Comparison of ENCODE assay signal across 7 mouse cellular contexts in the genomic region with DNA sequence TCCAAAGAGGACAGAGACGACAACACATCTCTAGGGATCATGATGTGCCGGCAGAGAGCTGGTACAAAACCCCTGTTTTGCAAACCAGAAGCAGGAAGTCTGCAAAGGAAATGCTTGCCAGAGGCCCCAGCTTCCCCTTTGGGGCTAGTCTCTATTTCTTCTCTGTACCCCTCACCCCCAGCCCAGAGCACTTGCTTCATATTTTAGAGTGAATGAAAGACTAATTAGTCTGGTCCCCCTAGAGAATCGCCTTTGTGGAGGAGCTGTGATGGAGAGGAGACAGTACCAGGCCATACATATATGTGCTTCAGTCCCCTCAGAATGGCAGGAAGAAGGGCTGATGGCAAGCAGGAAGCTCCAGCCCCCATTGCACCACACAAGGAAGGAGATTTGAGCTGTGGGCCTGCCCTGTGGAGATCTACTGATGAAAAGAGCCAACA. TPM values are rescaled to one million over a fixed set of nuclear protein-coding genes. Genes with fewer than 3 reads are reported as not detected.
A peak's percentile ranks its signal among the peaks of the same experiment; 100 is the strongest.
DNase-seq lines count a peak whose midpoint lies in the region; ATAC-seq and TF ChIP-seq lines count a peak whose summit lies in the region.

No protein-coding gene starts in this region.

- no peak for TF ChIP-seq CTCF in bone marrow, adult 2 months (IDR thresholded peaks at IDR 0.05; ENCODE audit: control insufficient read depth, insufficient read depth, low read length)

- H3K27me3 ChIP-seq in liver, embryonic 12.5 days (replicated peaks) = 0 out of 2 replicates have a peak, but pooled peaks cover 4% of the 10 kb centered on the region
- no peaks in the 10 kb centered on the region for H3K27me3 ChIP-seq in liver, embryonic 13.5 days
- no peaks in the 10 kb centered on the region for H3K27me3 ChIP-seq in stomach, embryonic 16.5 days (ENCODE audit: control insufficient read depth, insufficient read depth, low read length)

- no peak overlapping the region for H3K9ac ChIP-seq in liver, embryonic 12.5 days
- H3K9ac ChIP-seq in liver, embryonic 13.5 days = no peak overlapping the region
- no peak overlapping the region for H3K9ac ChIP-seq in stomach, embryonic 16.5 days (ENCODE audit: low read length)

- ATAC-seq in liver, embryonic 12.5 days = no peak
- no peak; the same call in 1 of the 2 replicates for ATAC-seq in liver, embryonic 13.5 days (ENCODE audit: low read depth)
- ATAC-seq in stomach, embryonic 16.5 days (ENCODE audit: insufficient read depth, low FRiP score) = 0 out of 2 replicates have a peak, but pooled peaks have one; percentile 19

- WGBS in liver, embryonic 12.5 days (ENCODE audit: insufficient replicate concordance) = 23% methylated on average over 3 of the region's 3 CpGs
- WGBS in bone marrow, adult 2 months = 4% methylated on average over 3 of the region's 3 CpGs
- 25% methylated on average over 3 of the region's 3 CpGs for WGBS in liver, embryonic 13.5 days (ENCODE audit: insufficient replicate concordance)
- 71% methylated on average over 3 of the region's 3 CpGs for WGBS in stomach, embryonic 16.5 days

- DNase-seq in liver = peak; percentile 12
- DNase-seq in liver, embryonic 13.5 days = no peak
- DNase-seq in testis, postnatal 10 days (ENCODE audit: low spot score) = no peak
- DNase-seq in cerebellum, adult 8-10 months = no peak

- no peak overlapping the region for H3K27ac ChIP-seq in liver, embryonic 12.5 days
- peak overlapping the region; percentile 83 for H3K27ac ChIP-seq in bone marrow, adult 2 months (ENCODE audit: control insufficient read depth, insufficient read depth, low read depth, low read length, poor library complexity)
- peak overlapping the region; percentile 24; the same call in 1 of the 2 replicates for H3K27ac ChIP-seq in liver, embryonic 13.5 days
- peak overlapping the region; percentile 75 for H3K27ac ChIP-seq in stomach, embryonic 16.5 days (ENCODE audit: low read length)

- TF ChIP-seq POLR2A in bone marrow, adult 2 months (IDR thresholded peaks at IDR 0.05; ENCODE audit: borderline replicate concordance, control insufficient read depth, low read depth, low read length) = no peak

- peaks cover 38% of the 10 kb centered on the region for H3K4me1 ChIP-seq in liver, embryonic 12.5 days
- H3K4me1 ChIP-seq in bone marrow, adult 2 months (ENCODE audit: control insufficient read depth, insufficient read depth, low read length) = peaks cover 12% of the 10 kb centered on the region
- peaks cover 28% of the 10 kb centered on the region for H3K4me1 ChIP-seq in liver, embryonic 13.5 days (replicated peaks)
- H3K4me1 ChIP-seq in stomach, embryonic 16.5 days (ENCODE audit: control insufficient read depth, insufficient read depth, low read length) = no peaks in the 10 kb centered on the region

- H3K4me2 ChIP-seq in liver, embryonic 12.5 days = no peak overlapping the region; the same call in 1 of the 2 replicates
- no peak overlapping the region for H3K4me2 ChIP-seq in liver, embryonic 13.5 days
- 0 out of 2 replicates have a peak overlapping the region, but pooled peaks have one; percentile 7 for H3K4me2 ChIP-seq in stomach, embryonic 16.5 days (ENCODE audit: low read depth, low read length)

- no peaks in the 10 kb centered on the region for H3K36me3 ChIP-seq in liver, embryonic 12.5 days
- H3K36me3 ChIP-seq in liver, embryonic 13.5 days = no peaks in the 10 kb centered on the region
- H3K36me3 ChIP-seq in stomach, embryonic 16.5 days (ENCODE audit: control insufficient read depth, insufficient read depth, low read length) = no peaks in the 10 kb centered on the region

- no peaks in the 10 kb centered on the region for H3K9me3 ChIP-seq in liver, embryonic 12.5 days (replicated peaks)
- no peaks in the 10 kb centered on the region for H3K9me3 ChIP-seq in liver, embryonic 13.5 days (replicated peaks)
- no peaks in the 10 kb centered on the region for H3K9me3 ChIP-seq in stomach, embryonic 16.5 days (replicated peaks; ENCODE audit: control insufficient read depth, low read length)

- H3K4me3 ChIP-seq in liver, embryonic 12.5 days = no peak overlapping the region
- H3K4me3 ChIP-seq in bone marrow, adult 2 months (replicated peaks; ENCODE audit: control insufficient read depth, low read depth, low read length) = peak overlapping the region; percentile 72
- no peak overlapping the region for H3K4me3 ChIP-seq in liver, embryonic 13.5 days (replicated peaks)
- no peak overlapping the region for H3K4me3 ChIP-seq in stomach, embryonic 16.5 days (replicated peaks; ENCODE audit: low read length)

RNA-seq across cellular contexts. Expression of a gene that starts 10.7 kb away (rescaled TPM):
- 3.1 and 3.5 TPM in 2 replicates for polyA plus RNA-seq in liver, embryonic 12.5 days (2016; fragmentation: Nextera tagmentation; extraction: Ambion mirVana)
- polyA plus RNA-seq in bone marrow, adult 2 months (2011; ENCODE audit: insufficient read depth, insufficient read length, low replicate concordance, missing spikeins) = 17.9 and 35.7 TPM in 2 replicates
- polyA plus RNA-seq in liver, embryonic 13.5 days (2015; fragmentation: Nextera tagmentation; extraction: Ambion mirVana) = 1.6 and 2.2 TPM in 2 replicates
- polyA plus RNA-seq in stomach, embryonic 16.5 days (2015; fragmentation: Nextera tagmentation; extraction: Ambion mirVana) = 13.4 and 16.4 TPM in 2 replicates
